Comparison of ENCODE assay signal across 27 mouse cellular contexts in the genomic region with DNA sequence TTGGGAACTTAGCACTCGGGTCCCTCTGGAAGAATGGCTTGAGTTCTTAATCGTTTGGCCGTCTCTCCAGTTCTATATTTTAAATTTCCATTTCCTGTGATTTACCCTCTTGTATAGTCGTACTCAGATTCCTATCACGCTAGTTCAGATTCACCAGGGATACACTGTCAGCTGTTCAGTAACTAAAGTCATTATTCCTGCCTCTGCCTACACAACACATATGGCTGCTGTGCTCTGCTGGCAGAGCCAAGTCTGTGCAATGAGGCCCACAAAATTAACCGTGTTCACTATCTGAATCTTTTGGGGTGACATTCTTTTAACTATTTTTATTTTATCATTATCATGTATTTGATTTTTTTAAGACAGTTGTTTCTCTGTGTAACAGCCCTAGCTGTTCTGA. TPM values are rescaled to one million over a fixed set of nuclear protein-coding genes. Genes with fewer than 3 reads are reported as not detected.
DNase-seq lines count a peak whose midpoint lies in the region; ATAC-seq and TF ChIP-seq lines count a peak whose summit lies in the region.
"Had no signal": no experiment of that assay in that cellular context is flagged by ENCODE, and none has a peak within 500 bp of the region (broad histone marks: within the 10 kb centered on the region; RNA-seq: fewer than 3 reads in every experiment).

No protein-coding gene starts in this region.

- no peak overlapping the region for H3K4me3 ChIP-seq in layer of hippocampus, adult 2 months
- H3K4me3 ChIP-seq: embryonic facial prominence, embryonic 13.5 days; embryonic facial prominence, embryonic 15.5 days; erythroblast, embryonic 14.5 days; forebrain, embryonic 10.5 days; forebrain, embryonic 12.5 days had no signal

- peak; percentile 64; the same call in 1 of the 2 replicates for ATAC-seq in frontal cortex, adult (ENCODE audit: low TSS enrichment)
- ATAC-seq: activated CD4-positive, CD25-positive, alpha-beta regulatory T cell, adult 4 months; CD4-positive, CD25-positive, alpha-beta regulatory T cell, adult 4 months; forebrain, embryonic 14.5 days; Patski had no signal

- peak; percentile 39 for TF ChIP-seq CTCF in layer of hippocampus, adult 2 months (conservative IDR thresholded peaks at IDR 0.05)

- H3K27ac ChIP-seq in layer of hippocampus, adult 2 months = peak overlapping the region; percentile 84
- H3K27ac ChIP-seq: embryonic facial prominence, embryonic 13.5 days; embryonic facial prominence, embryonic 15.5 days; forebrain, embryonic 10.5 days; forebrain, embryonic 12.5 days had no signal

- no peak for DNase-seq in frontal cortex, postnatal 14 days (ENCODE audit: low spot score in 2 of 2)
- peak in 1 of 2 experiments; percentile 65 for DNase-seq in layer of hippocampus, adult 2 months (ENCODE audit: low spot score in 2 of 2)
- no peak for DNase-seq in layer of hippocampus, postnatal 25 days (ENCODE audit: extremely low spot score in 1 of 2, low spot score in 1 of 2)
- DNase-seq in right cerebral cortex, adult 18-20 months = peak; percentile 35
- DNase-seq in right cerebral cortex, postnatal 14 days = no peak
- DNase-seq in yolk sac, embryonic 10.5 days (ENCODE audit: low spot score) = no peak
- DNase-seq: adrenal gland, adult 8-10 months; adrenal gland, postnatal 14 days; adrenal gland, postnatal 36 days; B cell, adult 2 months; cerebellum, adult 11 months; cerebellum, adult 18-20 months; cerebellum, adult 8-10 months; cerebellum, adult 9-11 months; cerebellum, postnatal 14 days; cerebellum, postnatal 36 days; embryo, embryonic 11 days had no signal

RNA-seq across cellular contexts. Expression of gene Mboat7, which starts 5.1 kb away (rescaled TPM):
- 100 to 1,000 TPM; 160 to 170 TPM for total RNA-seq in layer of hippocampus, adult 2 months (2021)
- total RNA-seq in layer of hippocampus, postnatal 25 days (2021) = 100 to 1,000 TPM; 133 to 153 TPM

RNA-seq across cellular contexts. Expression of gene Rps9, which starts 5.3 kb away (rescaled TPM):
- total RNA-seq in layer of hippocampus, adult 2 months (2021) = 100 to 1,000 TPM; 387 to 404 TPM
- 100 to 1,000 TPM; 367 to 434 TPM for total RNA-seq in layer of hippocampus, postnatal 25 days (2021)

RNA-seq across cellular contexts. Expression of gene Tsen34, which starts 5.8 kb away (rescaled TPM):
- total RNA-seq in layer of hippocampus, adult 2 months (2021) = 10 to 100 TPM; 80.2 to 84.8 TPM
- 10 to 100 TPM; 75.7 to 87.8 TPM for total RNA-seq in layer of hippocampus, postnatal 25 days (2021)

RNA-seq across cellular contexts. Expression of gene Tmc4, which starts 21.1 kb away (rescaled TPM):
- total RNA-seq in layer of hippocampus, adult 2 months (2021) = 1 to 10 TPM; 4.3 to 9.7 TPM
- total RNA-seq in layer of hippocampus, postnatal 25 days (2021) = 1 to 10 TPM; 4.6 to 8.1 TPM

RNA-seq across cellular contexts. Expression of gene Pirb, which starts 21.7 kb away (rescaled TPM):
- total RNA-seq in layer of hippocampus, adult 2 months (2021) = under 1 TPM in 1 of 2 experiments, not detected in 1; 0.36 TPM
- total RNA-seq in layer of hippocampus, postnatal 25 days (2021) = under 1 TPM in 1 of 2 experiments, not detected in 1; 0.12 TPM
